Mouse (Mus musculus) heart, postnatal 14 days (tissue): ENCODE data around the gene Slc9a2. TPM values are rescaled to one million over a fixed set of nuclear protein-coding genes. Genes with fewer than 3 reads are reported as not detected.

ENCODE experiments used
- DNase-seq, 2 experiments: peaks; one replicate each; pipeline ENCODE4 v3.0.0; 2021 to 2022
- intact Hi-C: fragments of 180-260 bp; cut with DNase I; formaldehyde crosslinking; loops from one replicate; pipeline ENCODE4 v1.15.1; 2025
- total RNA-seq, 2 experiments: library from RNA; stranded (reverse); gene quantifications; 2 replicates each; pipeline ENCODE4 v1.2.3; 2021

Slc9a2 gene
- total RNA-seq, 2 experiments from 2014 or later, result 0.51 to 0.60 TPM

DNA sequence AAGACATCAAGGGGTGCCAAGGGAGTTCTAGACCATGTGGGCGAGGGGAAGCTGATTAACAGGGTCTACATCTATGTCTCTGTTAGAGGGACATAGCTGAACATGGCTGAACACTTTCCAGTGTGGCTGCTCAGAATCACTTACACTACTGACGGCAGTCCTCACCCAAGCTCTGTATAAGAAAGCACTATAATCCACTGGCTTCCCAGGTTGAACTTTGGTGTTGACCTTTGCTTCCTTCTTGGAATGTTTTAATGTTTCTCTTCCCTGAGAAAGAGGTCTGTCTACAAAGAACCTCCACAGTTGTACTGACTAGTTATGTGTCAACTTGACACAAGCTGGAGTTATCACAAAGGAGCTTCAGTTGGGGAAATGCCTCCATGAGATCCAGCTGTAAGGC is 95.7 kb downstream of the Slc9a2 start:
- DNase-seq, result no peak
- intact Hi-C loops, result no loop called here

DNA sequence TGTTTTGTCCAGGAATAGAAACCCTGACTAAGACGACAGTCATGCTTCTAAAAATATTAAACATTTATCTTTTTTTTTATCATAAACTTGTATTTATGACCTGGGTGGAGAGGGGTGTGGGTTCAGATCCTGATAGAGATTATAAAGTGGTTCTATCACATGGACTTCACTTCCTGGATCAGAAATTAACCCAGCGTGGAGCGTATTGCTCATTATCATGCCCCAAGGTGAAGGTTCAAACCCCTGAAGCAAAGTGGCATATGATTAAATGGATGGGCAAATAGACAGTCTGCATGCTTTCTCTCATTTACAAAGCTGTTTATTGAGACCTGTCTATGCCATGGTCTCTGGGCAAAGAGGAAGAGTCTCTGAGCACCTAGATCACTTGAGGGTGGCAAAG is 96.4 kb downstream of the Slc9a2 start:
- intact Hi-C loops, result no loop called here
- DNase-seq, result no peak

DNA sequence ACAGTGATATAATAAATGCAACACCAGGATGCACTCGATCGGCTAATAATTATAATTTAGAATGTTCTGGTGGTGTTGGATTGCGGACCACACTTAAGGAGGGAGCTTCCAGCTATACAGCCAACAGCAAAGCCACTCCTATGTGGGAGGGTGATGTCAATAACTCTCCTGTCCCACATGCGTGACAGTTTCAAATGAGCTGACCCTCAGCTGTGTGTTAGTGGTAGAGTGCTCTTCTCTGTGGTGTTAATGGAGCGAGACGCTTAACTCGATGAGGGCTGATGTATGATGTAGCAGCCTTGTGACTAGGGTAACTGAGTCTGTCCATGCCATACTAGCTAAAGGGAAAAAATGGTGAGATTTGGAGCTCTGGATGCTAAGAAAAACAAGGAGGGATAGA is 103.1 kb downstream of the Slc9a2 start:
- DNase-seq, result no peak
- intact Hi-C loops, result no loop called here

DNA sequence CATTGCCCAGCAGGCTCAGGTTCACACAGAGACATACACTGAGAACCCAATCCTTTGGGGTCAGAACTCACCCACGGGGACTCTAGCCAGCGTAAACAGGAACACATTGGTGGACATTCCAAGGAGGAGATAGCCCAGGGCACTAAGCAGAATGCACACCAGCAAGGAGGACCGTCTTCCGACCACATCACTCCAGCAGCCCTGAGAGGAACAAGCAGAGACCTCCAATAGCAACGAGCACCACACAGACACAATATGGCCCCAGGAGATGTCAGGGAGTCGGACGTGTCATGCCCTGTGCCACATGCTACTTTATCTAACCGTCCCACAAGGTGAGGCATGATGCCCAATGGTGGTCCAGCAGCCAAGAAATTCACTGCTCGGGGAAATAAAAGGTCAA is 103.9 kb downstream of the Slc9a2 start:
- intact Hi-C loops, result no loop called here
- no peak for DNase-seq

DNA sequence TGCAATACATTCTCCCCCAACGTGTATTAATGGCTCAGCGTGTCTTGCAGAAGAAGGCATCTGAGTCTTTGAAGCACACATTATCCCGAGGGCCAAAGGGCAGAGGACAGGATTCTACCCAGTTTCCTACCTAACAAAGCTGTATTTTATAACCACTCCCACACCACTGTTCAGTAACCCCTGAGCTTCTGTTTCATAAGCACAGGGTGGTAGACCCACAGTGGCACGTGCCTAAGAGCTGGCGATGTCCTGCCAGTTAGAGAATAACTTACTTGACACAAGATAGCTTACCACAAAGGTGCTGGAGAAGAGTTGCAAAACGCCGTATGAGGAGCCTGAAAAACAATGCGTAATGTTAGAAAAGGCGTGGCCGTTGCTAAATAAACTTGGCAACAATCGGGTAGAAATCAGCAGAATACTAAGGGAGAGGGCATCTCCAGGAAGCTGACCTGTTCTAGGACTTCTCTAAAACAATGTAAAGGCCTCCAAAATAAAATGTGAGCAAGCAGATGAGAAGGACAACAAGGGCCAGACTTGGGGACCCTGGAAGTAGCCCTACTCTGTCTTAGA is 105.6 kb downstream of the Slc9a2 start:
- intact Hi-C loops, result no loop called here
- no peak for DNase-seq

DNA sequence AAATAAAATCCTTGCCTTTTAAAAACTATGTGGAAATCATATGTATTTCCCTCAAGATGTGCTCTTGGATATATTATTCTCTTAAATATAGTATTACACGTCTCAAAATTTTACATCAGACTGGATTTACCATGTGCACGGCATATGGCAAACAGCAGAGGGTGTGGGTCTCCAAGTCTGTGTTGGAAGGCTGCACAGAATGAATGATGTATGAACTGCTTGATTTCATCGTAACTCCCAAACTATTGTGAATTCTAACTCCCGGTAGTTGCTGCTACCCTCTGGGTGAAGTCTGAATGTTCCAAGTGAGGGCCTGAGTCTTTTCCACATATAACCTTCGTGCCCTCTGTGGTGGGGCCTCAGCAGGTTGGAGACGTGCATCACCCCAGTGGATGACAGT is 108.6 kb downstream of the Slc9a2 start:
- DNase-seq, result no peak
- intact Hi-C loops, result no loop called here

DNA sequence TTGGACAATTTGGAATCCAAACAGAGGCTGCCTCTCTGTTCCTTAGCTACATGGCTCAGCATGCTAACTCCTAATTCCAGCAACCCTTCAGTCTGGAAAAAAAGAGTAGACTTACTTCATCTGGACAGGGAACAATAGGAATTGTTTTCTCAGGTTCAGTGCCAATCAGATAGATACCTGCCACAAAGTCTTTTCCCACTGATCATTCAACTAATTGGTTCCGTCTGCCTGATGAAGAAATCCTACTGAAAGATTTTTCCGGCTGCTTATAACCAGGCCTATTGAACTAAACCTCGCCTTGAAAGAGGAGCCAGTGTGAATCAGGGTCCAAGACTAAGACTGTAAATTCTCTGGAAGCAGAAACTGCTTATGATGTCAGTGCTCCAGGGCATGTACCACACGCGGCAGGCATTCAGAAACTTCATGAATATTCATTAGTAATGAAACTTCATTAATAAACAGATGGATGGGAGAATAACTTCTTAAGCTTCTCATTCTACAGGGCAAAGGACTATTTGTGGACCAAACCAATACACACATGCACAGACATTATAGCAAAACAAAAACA is 109.4 kb downstream of the Slc9a2 start:
- intact Hi-C loops, result no loop called here
- no peak for DNase-seq

DNA sequence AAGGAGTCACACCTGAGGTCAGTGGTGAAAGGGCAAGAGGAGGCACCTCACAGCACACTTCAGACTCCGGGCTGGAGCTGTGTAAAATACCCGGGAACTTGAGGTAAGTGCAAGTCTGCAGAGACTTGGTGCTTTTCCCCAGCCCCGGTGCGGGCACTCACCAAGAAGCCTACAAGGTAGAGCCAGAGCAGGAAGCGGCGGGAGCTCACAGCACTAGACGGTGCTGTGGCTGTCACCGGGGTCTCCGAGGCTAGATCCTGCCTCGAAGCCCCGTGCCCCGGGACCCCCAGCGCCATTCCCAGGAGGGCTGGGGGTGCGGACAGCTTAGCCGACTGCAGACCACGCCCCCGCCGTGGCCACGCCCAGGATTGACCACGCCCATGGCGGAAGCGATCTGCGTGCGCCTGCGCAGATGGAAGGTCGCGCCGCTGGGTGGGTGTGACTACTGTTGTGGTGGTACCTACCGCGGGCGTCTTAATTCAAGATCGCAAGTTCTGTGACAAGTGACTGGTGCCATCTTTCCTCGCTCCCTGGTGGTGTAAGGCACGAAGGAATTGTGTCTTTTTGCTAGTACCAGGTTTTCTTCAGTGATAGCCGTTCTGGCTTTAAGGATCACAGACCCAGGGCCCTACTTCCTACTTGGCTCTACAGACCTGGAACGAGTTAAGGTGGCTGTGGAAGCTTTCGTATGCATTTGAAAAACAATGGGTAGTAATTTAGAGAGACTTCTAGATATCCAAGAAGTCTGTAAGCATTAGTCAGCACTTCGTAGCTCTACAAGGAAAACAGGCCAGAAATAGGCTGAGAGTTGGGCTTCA is 110.2 kb downstream of the Slc9a2 start, which contains the start of gene Mfsd9:
TSS of gene Mfsd9 (minus strand) at position 364 of the 818 bp plus-strand sequence.
- intact Hi-C loops, result no loop called here
- DNase-seq, result peak; percentile 87 to 94

DNA sequence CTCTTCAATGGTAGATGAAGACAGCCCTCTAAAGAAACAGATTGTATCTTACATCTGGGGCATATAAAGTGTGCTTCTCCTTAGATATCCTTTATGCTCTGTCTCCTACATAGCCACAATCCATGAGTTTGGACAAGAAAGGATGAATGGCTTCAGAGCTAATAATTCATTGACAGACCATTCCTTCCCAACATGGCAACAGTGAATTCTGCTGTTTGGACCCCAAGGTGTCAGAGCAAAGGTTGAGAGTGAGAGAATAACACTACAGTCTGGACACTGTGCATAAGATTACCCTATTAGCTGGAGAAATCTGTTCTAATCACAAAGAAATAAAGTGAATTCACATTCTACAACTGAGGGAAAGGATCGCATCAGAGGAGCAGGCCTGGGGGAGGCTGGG is 115.1 kb downstream of the Slc9a2 start:
- no peak for DNase-seq
- intact Hi-C loops, result no loop called here

DNA sequence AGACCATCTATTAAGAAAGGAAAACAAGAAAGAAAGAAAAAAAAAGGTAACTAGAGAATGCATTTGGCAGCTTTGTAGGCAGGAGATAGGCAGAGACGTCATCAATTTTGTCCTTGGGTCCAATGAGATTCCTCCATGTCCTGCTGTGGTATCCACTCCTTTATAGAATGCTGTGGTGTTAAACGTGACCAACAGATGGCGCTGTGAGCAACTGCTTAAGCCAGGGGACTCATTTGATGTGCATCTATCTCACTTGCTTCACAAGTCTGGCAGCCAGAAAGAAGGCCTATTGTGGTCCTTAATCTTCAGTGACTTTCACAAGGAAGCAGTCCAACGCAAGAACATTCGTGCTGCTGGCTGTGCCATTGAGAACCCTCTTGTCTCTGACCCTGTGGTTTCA is 117.0 kb downstream of the Slc9a2 start:
- intact Hi-C loops, result no loop called here
- DNase-seq, result peak; percentile 72 to 81

DNA sequence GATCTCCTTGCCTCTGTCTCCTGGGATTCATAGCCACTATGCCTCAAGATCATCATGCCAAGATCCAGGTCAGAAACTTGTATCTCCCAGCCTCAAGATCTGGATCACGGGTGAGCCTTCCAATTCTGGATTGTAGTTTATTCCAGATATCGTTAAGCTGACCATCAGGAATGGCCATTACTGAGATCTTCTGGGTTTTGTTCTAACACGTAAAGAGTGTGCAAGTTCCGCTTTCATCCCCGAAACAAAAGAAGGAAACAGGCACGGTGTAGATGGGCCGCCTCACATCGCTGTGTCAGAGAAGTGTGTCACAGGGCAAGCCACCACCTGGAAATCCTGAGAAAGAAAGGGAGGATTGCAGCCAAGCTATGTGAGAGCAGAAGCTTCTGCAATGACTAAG is 118.7 kb downstream of the Slc9a2 start:
- intact Hi-C loops, result no loop called here
- DNase-seq, result no peak

DNA sequence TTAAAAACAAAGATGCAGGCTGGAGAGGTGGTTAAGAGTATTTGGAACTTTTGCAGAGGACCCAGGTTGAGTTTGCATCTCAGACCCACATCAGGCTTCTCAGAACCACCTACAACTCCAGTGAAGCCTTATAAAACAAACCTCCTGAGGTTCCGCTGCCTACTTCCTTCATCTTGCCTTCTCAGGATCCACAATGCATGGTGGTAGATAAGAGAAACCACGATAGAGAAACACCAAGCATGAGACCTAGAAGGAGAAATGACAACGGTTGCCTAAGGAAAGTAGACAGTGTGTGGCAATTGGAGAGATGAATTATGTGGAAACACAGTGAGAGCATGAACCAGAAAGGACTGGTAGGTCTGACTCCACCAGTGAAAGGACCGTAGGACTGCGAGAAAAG is 120.5 kb downstream of the Slc9a2 start:
- intact Hi-C loops, result no loop called here

DNA sequence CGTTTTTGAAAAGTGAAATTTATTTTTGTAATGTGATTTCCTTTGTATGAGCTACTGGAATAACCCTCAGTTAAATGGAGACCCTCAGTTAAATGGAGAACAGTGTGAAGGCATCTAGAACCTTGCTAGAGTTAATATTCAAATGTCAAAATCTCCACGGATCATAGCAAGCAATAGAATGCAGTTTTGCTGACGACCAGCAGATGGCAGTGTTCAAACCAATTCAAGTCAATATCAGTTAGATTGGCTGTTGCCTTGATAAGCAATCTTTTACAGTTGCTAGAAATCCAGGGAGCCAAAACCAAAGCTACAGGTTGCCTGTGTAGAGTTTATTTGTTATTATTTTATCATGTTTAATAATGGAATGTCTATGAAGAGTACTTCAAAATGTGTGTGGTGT is 122.4 kb downstream of the Slc9a2 start:
- peak; percentile 52 to 61 for DNase-seq
- intact Hi-C loops, result loop anchor here (1.0 kb wide), 1 partner anchor 42 kb away; no protein-coding TSS in a partner anchor

More for the DNA sequence above, 120.5 kb downstream of the Slc9a2 start:
- DNase-seq, result no peak

DNA sequence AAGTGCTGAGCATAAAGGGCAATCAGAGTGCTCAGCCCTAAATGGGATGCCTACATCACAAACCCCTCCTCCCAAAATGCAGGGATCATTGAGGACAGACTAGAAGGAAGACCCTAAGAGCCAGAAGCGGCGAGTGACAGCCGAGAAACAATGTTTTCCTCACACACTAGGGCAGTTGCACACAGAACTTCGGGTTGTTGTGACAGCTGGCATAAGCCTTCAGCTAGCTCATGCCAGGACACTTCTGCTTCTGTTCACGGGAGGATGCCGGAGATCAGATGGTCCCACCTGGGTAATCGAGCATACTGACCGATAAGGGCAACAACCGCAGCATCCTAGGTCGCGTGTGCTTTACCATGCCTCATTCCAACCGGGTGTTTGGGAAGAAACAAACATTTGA is 123.7 kb downstream of the Slc9a2 start:
- DNase-seq, result no peak
- intact Hi-C loops, result no loop called here

DNA sequence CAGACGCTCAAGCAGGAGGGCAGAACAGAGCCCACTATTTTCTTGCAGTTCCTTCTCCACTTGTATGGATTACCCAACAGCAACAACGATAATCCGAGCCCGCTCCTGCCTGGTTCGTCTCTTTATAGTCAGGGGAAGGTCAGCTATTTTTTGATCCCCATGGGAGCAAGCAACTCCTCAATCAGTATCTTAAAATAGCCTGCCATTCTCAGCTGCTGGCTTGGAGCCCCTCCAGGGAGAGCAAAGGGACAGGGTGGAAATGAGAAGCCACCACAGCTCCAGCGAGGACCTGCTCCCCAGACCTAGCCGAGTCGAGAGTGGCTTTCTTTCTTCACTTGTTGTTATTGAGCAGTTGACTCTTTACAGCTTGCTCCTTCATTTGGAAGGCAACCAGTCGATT is 125.0 kb downstream of the Slc9a2 start, which contains the start of gene Tmem182:
TSS of gene Tmem182 (plus strand) at position 251 of the 400 bp plus-strand sequence.
- DNase-seq, result peak; percentile 73 to 84
- intact Hi-C loops, result no loop called here

DNA sequence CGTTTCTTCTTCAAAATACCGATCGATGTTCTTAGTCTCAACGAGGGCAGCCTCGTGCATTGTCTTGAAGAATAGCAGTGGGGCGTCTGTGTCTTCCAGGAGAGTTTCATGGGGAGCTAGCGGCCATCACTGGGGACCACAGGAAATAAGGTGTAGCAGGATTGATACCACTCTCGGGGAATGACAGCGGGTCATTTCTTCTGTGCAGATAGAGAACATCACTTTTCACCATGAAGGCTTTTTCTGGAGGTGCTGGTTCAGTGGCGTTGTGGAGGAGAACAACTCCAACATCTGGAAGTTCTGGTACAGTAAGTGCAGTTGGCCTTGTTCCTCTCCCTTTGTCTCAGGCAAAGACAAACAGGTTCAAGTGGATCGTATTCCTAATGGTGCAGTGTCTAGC is 125.5 kb downstream of the Slc9a2 start:
- peak in 1 of 2 experiments; percentile 15 for DNase-seq
- intact Hi-C loops, result loop anchor here (2.0 kb wide), 1 partner anchor 23 kb away; no protein-coding TSS in a partner anchor

DNA sequence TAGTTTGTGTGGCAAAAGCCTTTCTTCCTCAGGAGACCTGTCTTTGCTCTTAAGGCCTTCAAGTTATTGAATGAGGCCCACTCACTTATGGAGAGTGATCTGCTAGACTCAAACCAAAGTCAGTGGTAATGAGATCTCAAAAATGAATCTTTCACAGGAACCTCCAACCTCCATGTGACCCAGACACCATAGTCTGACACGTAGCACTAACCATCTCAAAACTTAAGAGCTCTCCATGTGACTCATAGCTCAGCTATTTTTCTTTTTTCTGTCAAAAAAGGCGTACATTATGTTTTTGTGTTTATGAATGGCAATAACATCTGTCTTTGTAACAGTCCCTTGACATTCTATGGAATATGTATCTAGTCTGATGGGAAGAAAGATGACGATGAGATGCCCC is 128.3 kb downstream of the Slc9a2 start:
- no peak for DNase-seq
- intact Hi-C loops, result no loop called here

DNA sequence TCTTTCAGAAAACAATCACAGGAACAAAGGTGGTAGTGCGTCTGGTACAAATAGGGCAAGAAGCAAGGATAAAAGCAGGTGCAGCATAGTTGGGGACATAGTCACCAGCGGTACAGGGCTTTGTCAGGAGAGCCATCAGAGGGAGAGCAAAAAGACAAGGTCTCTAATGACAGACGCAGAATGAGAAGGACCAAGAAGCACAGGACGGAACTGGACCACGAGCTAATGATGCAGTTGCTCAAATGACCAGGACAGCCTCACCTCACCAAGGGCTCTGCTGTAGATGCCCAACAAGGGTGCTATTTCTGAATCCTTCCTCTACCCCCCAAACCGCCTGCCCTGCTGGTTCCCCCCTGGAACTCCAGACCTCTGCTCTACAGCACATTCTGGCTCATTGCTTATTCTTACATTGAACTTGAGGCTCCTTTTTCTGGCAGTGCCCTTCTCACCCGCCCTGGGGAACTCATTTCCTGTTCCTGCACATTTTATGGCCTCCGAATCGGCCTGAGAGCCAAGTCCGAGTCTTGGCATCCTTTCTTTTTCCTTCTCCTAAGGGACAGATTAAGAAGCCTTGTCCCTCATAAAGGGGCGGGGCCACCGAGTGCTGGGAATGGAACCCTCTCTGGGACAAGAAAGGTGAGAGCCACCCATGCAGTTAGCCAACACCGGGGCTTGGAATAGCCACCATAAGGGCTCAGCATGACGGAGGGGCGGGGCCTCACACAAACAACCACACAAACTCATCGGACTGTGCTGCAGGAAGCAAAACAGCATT is 134.9 kb downstream of the Slc9a2 start:
- intact Hi-C loops, result no loop called here
- peak; percentile 8 to 33 for DNase-seq
